Mouse (Mus musculus): Measurements from ENCODE around the gene Mrpl47. TPM values are rescaled to one million over a fixed set of nuclear protein-coding genes. Genes with fewer than 3 reads are reported as not detected.
"Not testable (repeated sequence)": the region's sequence is repeated elsewhere in the genome, so short reads cannot be mapped to it uniquely, and the experiment has no call there.

Gene Mrpl47
- 10 to 100 TPM; 30.1 to 41.5 (median 36.4) TPM for total RNA-seq (2022)

GRCm38 (mm10) chr3:32737172-32737655, at the start of gene Mrpl47:
Gene Mrpl47 (minus strand): TSS chr3:32737605.
- DNase-seq (ENCODE audit: low spot score) = no peak

- no peak for DNase-seq (ENCODE audit: low spot score)
Measured at GRCm38 (mm10) chr3:32770781-32771180, 33.4 kb upstream of the Mrpl47 start.

- no peak for DNase-seq (ENCODE audit: low spot score)
Measured at GRCm38 (mm10) chr3:32763902-32764301, 26.5 kb upstream of the Mrpl47 start.

- no peak for DNase-seq (ENCODE audit: low spot score)
Measured at GRCm38 (mm10) chr3:32762962-32763361, 25.6 kb upstream of the Mrpl47 start.

- DNase-seq (ENCODE audit: low spot score) = no peak
Measured at GRCm38 (mm10) chr3:32759212-32759611, 21.8 kb upstream of the Mrpl47 start.

GRCm38 (mm10) chr3:32754384-32754915, 17.0 kb upstream of the Mrpl47 start:
- DNase-seq (ENCODE audit: low spot score) = peak; percentile 1

- DNase-seq (ENCODE audit: low spot score) = no peak
Measured at GRCm38 (mm10) chr3:32749820-32750579, 12.6 kb upstream of the Mrpl47 start.

GRCm38 (mm10) chr3:32748384-32748783, 11.0 kb upstream of the Mrpl47 start:
- DNase-seq (ENCODE audit: low spot score) = no peak

GRCm38 (mm10) chr3:32745426-32745825, 8.0 kb upstream of the Mrpl47 start:
- DNase-seq (ENCODE audit: low spot score) = not testable (repeated sequence)

GRCm38 (mm10) chr3:32745001-32745400, 7.6 kb upstream of the Mrpl47 start:
- DNase-seq (ENCODE audit: low spot score) = no peak

GRCm38 (mm10) chr3:32742276-32742780, 4.9 kb upstream of the Mrpl47 start:
- no peak for DNase-seq (ENCODE audit: low spot score)

- DNase-seq (ENCODE audit: low spot score) = peak; percentile 5
Measured at GRCm38 (mm10) chr3:32738549-32738948, 1.1 kb upstream of the Mrpl47 start.

- DNase-seq (ENCODE audit: low spot score) = peak; percentile 99
Measured at GRCm38 (mm10) chr3:32736244-32737171, 897 bp downstream of the Mrpl47 start, which contains the start of gene Ndufb5. Gene Ndufb5 (plus strand): TSS chr3:32736990.

GRCm38 (mm10) chr3:32727861-32728260, 9.5 kb downstream of the Mrpl47 start:
- no peak for DNase-seq (ENCODE audit: low spot score)

- DNase-seq (ENCODE audit: low spot score) = no peak
Measured at GRCm38 (mm10) chr3:32725951-32726350, 11.5 kb downstream of the Mrpl47 start.

GRCm38 (mm10) chr3:32724191-32724590, 13.2 kb downstream of the Mrpl47 start:
- no peak for DNase-seq (ENCODE audit: low spot score)

GRCm38 (mm10) chr3:32718271-32718670, 19.1 kb downstream of the Mrpl47 start:
- DNase-seq (ENCODE audit: low spot score) = no peak

GRCm38 (mm10) chr3:32717403-32717802, 20.0 kb downstream of the Mrpl47 start:
- DNase-seq (ENCODE audit: low spot score) = not testable (repeated sequence)

- DNase-seq (ENCODE audit: low spot score) = no peak
Measured at GRCm38 (mm10) chr3:32713711-32714110, 23.7 kb downstream of the Mrpl47 start.

GRCm38 (mm10) chr3:32709388-32709787, 28.0 kb downstream of the Mrpl47 start:
- DNase-seq (ENCODE audit: low spot score) = no peak

GRCm38 (mm10) chr3:32708368-32709231, 28.8 kb downstream of the Mrpl47 start:
- peak; percentile 97 for DNase-seq (ENCODE audit: low spot score)

Measured in heart, adult 8-10 months (tissue).